Mouse (Mus musculus): Measurements from ENCODE around the gene Zfp672. TPM values are rescaled to one million over a fixed set of nuclear protein-coding genes. Genes with fewer than 3 reads are reported as not detected.

Zfp672 gene
- total and polyA plus RNA-seq, 3 experiments = 33.8 to 48.7 (median 41.9) TPM

- Histone ChIP-seq H3K9ac (ENCODE audit: low read depth, low read length) (peak overlapping the region; percentile 86), H3K27me3 (ENCODE audit: control insufficient read depth, insufficient read depth, low read length) (no peaks in the 10 kb centered on the region), H3K4me1 (ENCODE audit: control insufficient read depth, insufficient read depth, low read length) (peaks cover 7% of the 10 kb centered on the region), H3K79me2 (replicated peaks; ENCODE audit: control insufficient read depth, insufficient read depth, low read length) (no peaks in the 10 kb centered on the region), H3K4me3 (peak overlapping the region; percentile 77), H3K27ac (peak overlapping the region; percentile 97), H3K36me3 (ENCODE audit: control insufficient read depth, insufficient read depth, low read length) (peaks cover 20% of the 10 kb centered on the region)
- no peak for DNase-seq
- WGBS = 11% methylated on average over 24 of the region's 24 CpGs
- no peak for TF ChIP-seq CTCF (IDR thresholded peaks at IDR 0.05)
- TF ChIP-seq EP300 (IDR thresholded peaks at IDR 0.05; ENCODE audit: insufficient read depth, low read depth, low read length) = no peak
- TF ChIP-seq POLR2A (IDR thresholded peaks at IDR 0.05; ENCODE audit: insufficient read depth, low read depth, low read length) = no peak
- intact Hi-C loops (cut with DNase I) = loop anchor here (2.0 to 10.0 kb wide), 2 partner anchors 17 to 519 kb away; partner anchors contain the start of genes Sap30l and Zfp692
Observed at GRCm38 (mm10) chr11:58323570-58324340, 6.4 kb downstream of the Zfp672 start.

GRCm38 (mm10) chr11:58322824-58323569, 7.1 kb downstream of the Zfp672 start:
- H3K9ac ChIP-seq (ENCODE audit: low read depth, low read length) = peak overlapping the region; percentile 86
- no peaks in the 10 kb centered on the region for H3K79me2 ChIP-seq (replicated peaks; ENCODE audit: control insufficient read depth, insufficient read depth, low read length)
- TF ChIP-seq EP300 (IDR thresholded peaks at IDR 0.05; ENCODE audit: insufficient read depth, low read depth, low read length) = peak; percentile 86; the same call in 1 of the 2 replicates
- peak; percentile 97 for TF ChIP-seq POLR2A (IDR thresholded peaks at IDR 0.05; ENCODE audit: insufficient read depth, low read depth, low read length)
- no peak for TF ChIP-seq CTCF (IDR thresholded peaks at IDR 0.05)
- peak; percentile 97 to 98 for DNase-seq
- peaks cover 20% of the 10 kb centered on the region for H3K36me3 ChIP-seq (ENCODE audit: control insufficient read depth, insufficient read depth, low read length)
- H3K27me3 ChIP-seq (ENCODE audit: control insufficient read depth, insufficient read depth, low read length) = no peaks in the 10 kb centered on the region
- under 1% methylated on average over 63 of the region's 63 CpGs for WGBS
- peak overlapping the region; percentile 97 for H3K27ac ChIP-seq
- H3K4me3 ChIP-seq = peak overlapping the region; percentile 77
- intact Hi-C loops (cut with DNase I) = loop anchor here (2.0 to 10.0 kb wide), 2 partner anchors 16 to 518 kb away; partner anchors contain the start of genes Sap30l and Zfp692
- peaks cover 7% of the 10 kb centered on the region for H3K4me1 ChIP-seq (ENCODE audit: control insufficient read depth, insufficient read depth, low read length)

- TF ChIP-seq EP300 (IDR thresholded peaks at IDR 0.05; ENCODE audit: insufficient read depth, low read depth, low read length) (no peak), CTCF (IDR thresholded peaks at IDR 0.05) (no peak), POLR2A (IDR thresholded peaks at IDR 0.05; ENCODE audit: insufficient read depth, low read depth, low read length) (no peak)
- Histone ChIP-seq H3K4me3 (no peak overlapping the region), H3K27ac (no peak overlapping the region), H3K27me3 (ENCODE audit: control insufficient read depth, insufficient read depth, low read length) (no peaks in the 10 kb centered on the region), H3K36me3 (ENCODE audit: control insufficient read depth, insufficient read depth, low read length) (peaks cover 17% of the 10 kb centered on the region), H3K9ac (ENCODE audit: low read depth, low read length) (no peak overlapping the region), H3K79me2 (replicated peaks; ENCODE audit: control insufficient read depth, insufficient read depth, low read length) (no peaks in the 10 kb centered on the region), H3K4me1 (ENCODE audit: control insufficient read depth, insufficient read depth, low read length) (peaks cover 2% of the 10 kb centered on the region)
- intact Hi-C loops (cut with DNase I) = no loop called here
- WGBS = 76% methylated on average over 28 of the region's 28 CpGs
- DNase-seq = no peak
Observed at GRCm38 (mm10) chr11:58316768-58317390, 13.3 kb downstream of the Zfp672 start.

DNA sequence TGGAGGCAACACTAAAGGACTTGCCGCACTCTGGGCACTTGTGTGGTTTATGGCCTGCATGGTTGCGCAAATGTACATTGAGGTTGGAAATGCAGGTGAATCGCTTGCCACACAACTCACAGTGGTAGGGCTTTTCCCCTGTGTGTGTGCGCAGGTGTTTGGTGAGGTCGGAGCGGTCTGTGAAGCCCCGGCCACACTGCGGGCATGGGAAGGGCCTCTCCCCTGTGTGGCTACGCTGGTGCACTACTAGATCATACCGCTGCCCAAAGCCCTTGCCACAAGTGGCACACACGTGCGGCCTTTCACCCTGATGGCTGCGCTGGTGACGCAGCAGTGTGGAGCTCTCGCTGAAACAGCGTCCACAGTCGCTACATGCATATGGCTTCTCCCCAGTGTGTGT, 13.8 kb downstream of the Zfp672 start:
- WGBS = 88% methylated on average over 17 of the region's 17 CpGs
- Histone ChIP-seq H3K4me3 (no peak overlapping the region), H3K27me3 (ENCODE audit: control insufficient read depth, insufficient read depth, low read length) (no peaks in the 10 kb centered on the region), H3K4me1 (ENCODE audit: control insufficient read depth, insufficient read depth, low read length) (no peaks in the 10 kb centered on the region), H3K9ac (ENCODE audit: low read depth, low read length) (no peak overlapping the region), H3K27ac (no peak overlapping the region), H3K36me3 (ENCODE audit: control insufficient read depth, insufficient read depth, low read length) (peaks cover 12% of the 10 kb centered on the region), H3K79me2 (replicated peaks; ENCODE audit: control insufficient read depth, insufficient read depth, low read length) (no peaks in the 10 kb centered on the region)
- no peak for TF ChIP-seq EP300 (IDR thresholded peaks at IDR 0.05; ENCODE audit: insufficient read depth, low read depth, low read length)
- no peak for TF ChIP-seq CTCF (IDR thresholded peaks at IDR 0.05)
- TF ChIP-seq POLR2A (IDR thresholded peaks at IDR 0.05; ENCODE audit: insufficient read depth, low read depth, low read length) = peak; percentile 14; the same call in 1 of the 2 replicates
- intact Hi-C loops (cut with DNase I) = no loop called here
- DNase-seq = no peak

DNA sequence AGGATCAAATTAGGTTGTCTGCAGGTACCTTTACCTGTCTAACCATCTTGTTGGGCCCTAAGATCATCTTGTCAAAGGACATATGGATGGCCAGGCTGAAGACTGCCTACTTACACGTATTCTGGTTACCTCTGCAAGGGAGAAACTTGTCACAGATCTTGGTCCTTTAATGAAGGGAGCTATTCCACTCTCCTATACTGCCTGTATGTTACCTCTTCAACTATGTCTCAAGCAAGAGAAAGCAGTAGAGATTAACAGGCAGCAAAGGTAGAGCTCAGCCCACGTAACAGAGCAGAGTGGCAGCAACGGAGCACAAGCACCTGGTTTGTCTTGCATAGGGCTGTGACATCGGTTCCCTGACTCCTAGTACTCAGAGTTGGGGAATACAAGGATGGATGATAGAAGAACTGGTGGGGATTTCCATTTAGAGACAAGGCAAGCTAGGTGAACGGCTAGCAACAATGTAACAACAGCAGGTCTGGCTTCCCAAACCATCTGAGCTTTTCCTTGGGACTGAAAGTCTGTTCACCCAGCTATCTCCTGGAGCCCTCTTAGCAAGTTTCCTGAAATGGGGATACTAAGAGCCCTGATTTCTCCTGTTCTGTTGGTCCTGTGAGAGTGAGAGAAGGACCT, 14.5 kb downstream of the Zfp672 start:
- no peak for DNase-seq
- no peak for TF ChIP-seq CTCF (IDR thresholded peaks at IDR 0.05)
- no peak for TF ChIP-seq EP300 (IDR thresholded peaks at IDR 0.05; ENCODE audit: insufficient read depth, low read depth, low read length)
- TF ChIP-seq POLR2A (IDR thresholded peaks at IDR 0.05; ENCODE audit: insufficient read depth, low read depth, low read length) = no peak
- 95% methylated on average over 5 of the region's 5 CpGs for WGBS

More for the DNA sequence above, 14.5 kb downstream of the Zfp672 start:
- Histone ChIP-seq H3K4me3 (no peak overlapping the region), H3K4me1 (ENCODE audit: control insufficient read depth, insufficient read depth, low read length) (no peaks in the 10 kb centered on the region), H3K79me2 (replicated peaks; ENCODE audit: control insufficient read depth, insufficient read depth, low read length) (no peaks in the 10 kb centered on the region), H3K36me3 (ENCODE audit: control insufficient read depth, insufficient read depth, low read length) (peaks cover 9% of the 10 kb centered on the region), H3K27me3 (ENCODE audit: control insufficient read depth, insufficient read depth, low read length) (no peaks in the 10 kb centered on the region), H3K9ac (ENCODE audit: low read depth, low read length) (no peak overlapping the region), H3K27ac (no peak overlapping the region)
- intact Hi-C loops (cut with DNase I) = no loop called here

Measured in heart, adult 2 months (tissue).